Mouse (Mus musculus): ENCODE results near the gene Frmd6. TPM values are rescaled to one million over a fixed set of nuclear protein-coding genes. Genes with fewer than 3 reads are reported as not detected.

Gene Frmd6
- total and polyA plus RNA-seq, 2 experiments from 2014 or later, result 5.9 to 7.2 TPM

- no peak overlapping the region for H3K4me2 ChIP-seq (ENCODE audit: low read depth, low read length, poor library complexity, severe bottlenecking)
- no peaks in the 10 kb centered on the region for H3K27me3 ChIP-seq (ENCODE audit: insufficient read depth, low read length)
- H3K4me3 ChIP-seq (ENCODE audit: low read depth, low read length), result no peak overlapping the region
- H3K36me3 ChIP-seq (ENCODE audit: insufficient read depth, low read length), result no peaks in the 10 kb centered on the region
- no peak overlapping the region for H3K9ac ChIP-seq (replicated peaks; ENCODE audit: low read length, poor library complexity, severe bottlenecking)
- TF ChIP-seq CTCF (IDR thresholded peaks at IDR 0.05), result no peak
- no peak overlapping the region for H3K27ac ChIP-seq (ENCODE audit: low read depth, low read length)
- H3K4me1 ChIP-seq (ENCODE audit: insufficient read depth, low read length), result peaks cover 2% of the 10 kb centered on the region; the same call in 1 of the 2 replicates
- no peaks in the 10 kb centered on the region for H3K9me3 ChIP-seq (ENCODE audit: low read length)
- ATAC-seq (ENCODE audit: low FRiP score), result no peak
- no peak for DNase-seq (ENCODE audit: low spot score)
- 41% methylated on average over 16 of the region's 16 CpGs for WGBS
Measured at GRCm38 (mm10) chr12:70794543-70795388, 30.5 kb upstream of the Frmd6 start.

- no peak for TF ChIP-seq CTCF (IDR thresholded peaks at IDR 0.05)
- H3K27me3 ChIP-seq (ENCODE audit: insufficient read depth, low read length), result no peaks in the 10 kb centered on the region
- 82% methylated on average over 3 of the region's 3 CpGs for WGBS
- H3K9me3 ChIP-seq (ENCODE audit: low read length), result no peaks in the 10 kb centered on the region
- peaks cover 2% of the 10 kb centered on the region; the same call in 1 of the 2 replicates for H3K4me1 ChIP-seq (ENCODE audit: insufficient read depth, low read length)
- H3K27ac ChIP-seq (ENCODE audit: low read depth, low read length), result no peak overlapping the region
- ATAC-seq (ENCODE audit: low FRiP score) (no peak), DNase-seq (ENCODE audit: low spot score) (no peak)
- no peak overlapping the region for H3K4me3 ChIP-seq (ENCODE audit: low read depth, low read length)
- no peak overlapping the region for H3K4me2 ChIP-seq (ENCODE audit: low read depth, low read length, poor library complexity, severe bottlenecking)
- H3K9ac ChIP-seq (replicated peaks; ENCODE audit: low read length, poor library complexity, severe bottlenecking), result no peak overlapping the region
- no peaks in the 10 kb centered on the region for H3K36me3 ChIP-seq (ENCODE audit: insufficient read depth, low read length)
Measured at GRCm38 (mm10) chr12:70795389-70795711, 30.0 kb upstream of the Frmd6 start.

GRCm38 (mm10) chr12:70798496-70798895, 26.8 kb upstream of the Frmd6 start:
- 79% methylated on average over 8 of the region's 8 CpGs for WGBS
- no peak overlapping the region for H3K9ac ChIP-seq (replicated peaks; ENCODE audit: low read length, poor library complexity, severe bottlenecking)
- TF ChIP-seq CTCF (IDR thresholded peaks at IDR 0.05), result no peak

GRCm38 (mm10) chr12:70799231-70800002, 25.9 kb upstream of the Frmd6 start:
- Histone ChIP-seq H3K4me2 (ENCODE audit: low read depth, low read length, poor library complexity, severe bottlenecking) (no peak overlapping the region), H3K4me3 (ENCODE audit: low read depth, low read length) (no peak overlapping the region), H3K27me3 (ENCODE audit: insufficient read depth, low read length) (no peaks in the 10 kb centered on the region), H3K36me3 (ENCODE audit: insufficient read depth, low read length) (no peaks in the 10 kb centered on the region), H3K27ac (ENCODE audit: low read depth, low read length) (no peak overlapping the region), H3K4me1 (ENCODE audit: insufficient read depth, low read length) (peaks cover 2% of the 10 kb centered on the region; the same call in 1 of the 2 replicates), H3K9me3 (ENCODE audit: low read length) (no peaks in the 10 kb centered on the region), H3K9ac (replicated peaks; ENCODE audit: low read length, poor library complexity, severe bottlenecking) (no peak overlapping the region)
- no peak for TF ChIP-seq CTCF (IDR thresholded peaks at IDR 0.05)
- ATAC-seq (ENCODE audit: low FRiP score), result no peak
- 55% methylated on average over 19 of the region's 19 CpGs for WGBS
- DNase-seq (ENCODE audit: low spot score), result no peak

More at GRCm38 (mm10) chr12:70798496-70798895, 26.8 kb upstream of the Frmd6 start:
- H3K27ac ChIP-seq (ENCODE audit: low read depth, low read length), result no peak overlapping the region
- H3K4me1 ChIP-seq (ENCODE audit: insufficient read depth, low read length), result peaks cover 2% of the 10 kb centered on the region; the same call in 1 of the 2 replicates
- H3K9me3 ChIP-seq (ENCODE audit: low read length), result no peaks in the 10 kb centered on the region
- H3K36me3 ChIP-seq (ENCODE audit: insufficient read depth, low read length), result no peaks in the 10 kb centered on the region
- no peak for DNase-seq (ENCODE audit: low spot score)
- no peak overlapping the region for H3K4me2 ChIP-seq (ENCODE audit: low read depth, low read length, poor library complexity, severe bottlenecking)
- no peak overlapping the region for H3K4me3 ChIP-seq (ENCODE audit: low read depth, low read length)
- ATAC-seq (ENCODE audit: low FRiP score), result no peak
- H3K27me3 ChIP-seq (ENCODE audit: insufficient read depth, low read length), result no peaks in the 10 kb centered on the region

GRCm38 (mm10) chr12:70800086-70800485, 25.2 kb upstream of the Frmd6 start:
- H3K9me3 ChIP-seq (ENCODE audit: low read length), result no peaks in the 10 kb centered on the region
- WGBS, result 89% methylated on average over 8 of the region's 8 CpGs
- ATAC-seq (ENCODE audit: low FRiP score) (no peak), DNase-seq (ENCODE audit: low spot score) (no peak)
- TF ChIP-seq CTCF (IDR thresholded peaks at IDR 0.05), result no peak
- no peak overlapping the region for H3K9ac ChIP-seq (replicated peaks; ENCODE audit: low read length, poor library complexity, severe bottlenecking)
- no peaks in the 10 kb centered on the region for H3K27me3 ChIP-seq (ENCODE audit: insufficient read depth, low read length)
- H3K27ac ChIP-seq (ENCODE audit: low read depth, low read length), result no peak overlapping the region
- H3K36me3 ChIP-seq (ENCODE audit: insufficient read depth, low read length), result no peaks in the 10 kb centered on the region
- H3K4me1 ChIP-seq (ENCODE audit: insufficient read depth, low read length), result no peaks in the 10 kb centered on the region; the same call in 1 of the 2 replicates
- H3K4me2 ChIP-seq (ENCODE audit: low read depth, low read length, poor library complexity, severe bottlenecking), result no peak overlapping the region
- H3K4me3 ChIP-seq (ENCODE audit: low read depth, low read length), result no peak overlapping the region

- WGBS, result 84% methylated on average over 8 of the region's 8 CpGs
- H3K4me3 ChIP-seq (ENCODE audit: low read depth, low read length), result no peak overlapping the region
- no peak for TF ChIP-seq CTCF (IDR thresholded peaks at IDR 0.05)
- no peaks in the 10 kb centered on the region for H3K36me3 ChIP-seq (ENCODE audit: insufficient read depth, low read length)
- no peaks in the 10 kb centered on the region for H3K27me3 ChIP-seq (ENCODE audit: insufficient read depth, low read length)
- no peak for ATAC-seq (ENCODE audit: low FRiP score)
- no peak overlapping the region for H3K27ac ChIP-seq (ENCODE audit: low read depth, low read length)
- H3K9me3 ChIP-seq (ENCODE audit: low read length), result no peaks in the 10 kb centered on the region
- H3K9ac ChIP-seq (replicated peaks; ENCODE audit: low read length, poor library complexity, severe bottlenecking), result no peak overlapping the region
- H3K4me1 ChIP-seq (ENCODE audit: insufficient read depth, low read length), result no peaks in the 10 kb centered on the region; the same call in 1 of the 2 replicates
- DNase-seq (ENCODE audit: low spot score), result no peak
- H3K4me2 ChIP-seq (ENCODE audit: low read depth, low read length, poor library complexity, severe bottlenecking), result no peak overlapping the region
Measured at GRCm38 (mm10) chr12:70801361-70801760, 24.0 kb upstream of the Frmd6 start.
